Mouse (Mus musculus) ES-Bruce4 (cell line): ENCODE results near the gene Fam228b. TPM values are rescaled to one million over a fixed set of nuclear protein-coding genes. Genes with fewer than 3 reads are reported as not detected.
A peak's percentile ranks its signal among the peaks of the same experiment; 100 is the strongest.

ENCODE experiments used
- H3K27ac ChIP-seq: 2 replicates; pipeline ENCODE4 v1.5.1; 2012; ENCODE audit warnings: low read length, inconsistent platforms; ENCODE audit not compliant: insufficient read depth
- H3K27me3 ChIP-seq: 2 replicates; pipeline ENCODE4 v1.6.1; 2012; ENCODE audit warnings: mild to moderate bottlenecking, low read length, inconsistent platforms; ENCODE audit not compliant: control insufficient read depth, poor library complexity, insufficient read depth, severe bottlenecking
- H3K36me3 ChIP-seq: 2 replicates; pipeline ENCODE4 v1.6.1; 2012; ENCODE audit warnings: inconsistent platforms, mild to moderate bottlenecking, low read length, moderate library complexity; ENCODE audit not compliant: control insufficient read depth, poor library complexity, insufficient read depth, severe bottlenecking
- H3K4me1 ChIP-seq: one replicate; pipeline ENCODE4 v1.8.1; 2011; ENCODE audit warnings: low read length; ENCODE audit not compliant: control insufficient read depth, insufficient read depth
- H3K4me3 ChIP-seq: 2 replicates; pipeline ENCODE4 v1.5.1; 2011; ENCODE audit warnings: low read depth, mild to moderate bottlenecking, low read length
- H3K9ac ChIP-seq: 2 replicates; pipeline ENCODE4 v1.6.1; 2012; ENCODE audit warnings: low read depth, mild to moderate bottlenecking, inconsistent platforms; ENCODE audit not compliant: poor library complexity, severe bottlenecking
- H3K9me3 ChIP-seq: replicated peaks from 2 replicates; pipeline ENCODE4 v1.6.1; 2012; ENCODE audit warnings: mild to moderate bottlenecking, low read length, inconsistent platforms; ENCODE audit not compliant: control insufficient read depth, poor library complexity, insufficient read depth, severe bottlenecking
- CTCF ChIP-seq: IDR thresholded peaks from one replicate; pipeline ENCODE4 v1.8.1; 2011; ENCODE audit warnings: low read depth, low read length
- EP300 ChIP-seq: IDR thresholded peaks from 2 replicates; pipeline ENCODE4 v1.6.1; 2011; ENCODE audit warnings: low read depth, low read length; ENCODE audit not compliant: insufficient read depth
- POLR2A ChIP-seq: IDR thresholded peaks from one replicate; pipeline ENCODE4 v1.8.1; 2011; ENCODE audit warnings: low read length; ENCODE audit not compliant: insufficient read depth
- polyA plus RNA-seq: library from polyadenylated mRNA; stranded (reverse); fragments of >200 nt; gene quantifications from 2 replicates; pipeline ENCODE4 v1.2.4, GENCODE M21; 2011; ENCODE audit warnings: low read depth; ENCODE audit not compliant: missing spikeins, insufficient read depth, insufficient read length

Fam228b gene
- polyA plus RNA-seq, 1 experiment = 4.7 TPM

GRCm38 (mm10) chr12:4732332-4732731 is 36.7 kb downstream of the Fam228b start:
- Histone ChIP-seq H3K36me3 (no peaks in the 10 kb centered on the region), H3K27ac (no peak overlapping the region), H3K9me3 (no peaks in the 10 kb centered on the region), H3K9ac (no peak overlapping the region), H3K4me3 (no peak overlapping the region), H3K4me1 (no peaks in the 10 kb centered on the region), H3K27me3 (no peaks in the 10 kb centered on the region)
- TF ChIP-seq EP300 = no peak
- TF ChIP-seq POLR2A = no peak
- no peak for TF ChIP-seq CTCF

- H3K36me3 ChIP-seq = no peaks in the 10 kb centered on the region
- no peaks in the 10 kb centered on the region for H3K9me3 ChIP-seq
- H3K27ac ChIP-seq = no peak overlapping the region
- TF ChIP-seq CTCF (no peak), POLR2A (no peak)
- no peaks in the 10 kb centered on the region for H3K4me1 ChIP-seq
- H3K9ac ChIP-seq = no peak overlapping the region
- no peak overlapping the region for H3K4me3 ChIP-seq
- H3K27me3 ChIP-seq = no peaks in the 10 kb centered on the region
Measured at GRCm38 (mm10) chr12:4731629-4732028, 37.4 kb downstream of the Fam228b start.

GRCm38 (mm10) chr12:4729165-4729564 is 39.9 kb downstream of the Fam228b start:
- H3K9ac ChIP-seq = no peak overlapping the region
- TF ChIP-seq CTCF (no peak), POLR2A (no peak), EP300 (no peak)
- H3K27ac ChIP-seq = no peak overlapping the region
- H3K27me3 ChIP-seq = no peaks in the 10 kb centered on the region
- H3K36me3 ChIP-seq = no peaks in the 10 kb centered on the region
- no peaks in the 10 kb centered on the region for H3K4me1 ChIP-seq
- no peak overlapping the region for H3K4me3 ChIP-seq
- no peaks in the 10 kb centered on the region for H3K9me3 ChIP-seq

- H3K9ac ChIP-seq = peak overlapping the region; percentile 64
Measured at GRCm38 (mm10) chr12:4719762-4720754, 49.0 kb downstream of the Fam228b start.

GRCm38 (mm10) chr12:4719066-4719761 is 49.9 kb downstream of the Fam228b start:
- Histone ChIP-seq H3K9me3 (0 out of 2 replicates have a peak, but pooled peaks cover 3% of the 10 kb centered on the region), H3K27ac (no peak overlapping the region), H3K4me3 (no peak overlapping the region), H3K4me1 (no peaks in the 10 kb centered on the region), H3K9ac (no peak overlapping the region), H3K27me3 (no peaks in the 10 kb centered on the region), H3K36me3 (no peaks in the 10 kb centered on the region)
- TF ChIP-seq CTCF = no peak
- TF ChIP-seq POLR2A = no peak
- no peak for TF ChIP-seq EP300

More at GRCm38 (mm10) chr12:4719762-4720754, 49.0 kb downstream of the Fam228b start:
- H3K27me3 ChIP-seq = no peaks in the 10 kb centered on the region
- 0 out of 2 replicates have a peak, but pooled peaks cover 3% of the 10 kb centered on the region for H3K9me3 ChIP-seq
- H3K4me3 ChIP-seq = peak overlapping the region; percentile 86
- H3K27ac ChIP-seq = no peak overlapping the region
- H3K36me3 ChIP-seq = no peaks in the 10 kb centered on the region
- TF ChIP-seq POLR2A = peak; percentile 93
- peak; percentile 63 for TF ChIP-seq CTCF
- TF ChIP-seq EP300 = 0 out of 2 replicates have a peak, but pooled peaks have one; percentile 6
- no peaks in the 10 kb centered on the region for H3K4me1 ChIP-seq
